Mouse (Mus musculus) kidney, postnatal 0 days (tissue): ENCODE measurements at regions not wholly inside any gene's neighbourhood (a gene's known extent, or its start where the extent isn't known, plus 50 kb on each side); places are given as distances from the start of the nearest gene placed in this dataset.
"Not testable (repeated sequence)": the region's sequence is repeated elsewhere in the genome, so short reads cannot be mapped to it uniquely, and the experiment has no call there.

Experiments used
- ATAC-seq: fragments of 200-750 bp; cut with Nextera tagmentation; replicated peaks from 2 replicates; pipeline ENCODE4 v1.8.0; 2017; ENCODE audit warnings: low read depth, moderate number of reproducible peaks, moderate TSS enrichment, moderate library complexity; ENCODE audit not compliant: low FRiP score
- DNase-seq: peaks from one replicate; pipeline ENCODE4 v3.0.0-alpha.2; 2016; ENCODE audit warnings: low spot score
- H3K27ac ChIP-seq: fragments of 300-500 bp; sonication (generic); 2 replicates; pipeline ENCODE4 v1.5.1; 2014; ENCODE audit warnings: mild to moderate bottlenecking
- H3K27me3 ChIP-seq: fragments of 300-500 bp; sonication (generic); 2 replicates; pipeline ENCODE4 v1.6.1; 2014; ENCODE audit warnings: low read length, mixed read lengths; ENCODE audit not compliant: insufficient read depth
- H3K36me3 ChIP-seq: fragments of 300-500 bp; sonication (generic); 2 replicates; pipeline ENCODE4 v1.6.1; 2014; ENCODE audit warnings: low read length, mixed read lengths; ENCODE audit not compliant: insufficient read depth
- H3K4me1 ChIP-seq: fragments of 300-500 bp; sonication (generic); replicated peaks from 2 replicates; pipeline ENCODE4 v1.6.1; 2014; ENCODE audit warnings: antibody characterized with exemption, low read length, mixed read lengths; ENCODE audit not compliant: insufficient read depth
- H3K4me2 ChIP-seq: fragments of 300-500 bp; sonication (generic); 2 replicates; pipeline ENCODE4 v1.6.1; 2014; ENCODE audit warnings: mild to moderate bottlenecking, low read length, moderate library complexity, mixed read lengths
- H3K4me3 ChIP-seq: fragments of 300-500 bp; sonication (generic); replicated peaks from 2 replicates; pipeline ENCODE4 v1.5.1; 2014; ENCODE audit warnings: low read depth, low read length
- H3K9ac ChIP-seq: fragments of 300-500 bp; sonication (generic); 2 replicates; pipeline ENCODE4 v1.6.1; 2014; ENCODE audit warnings: low read depth, low read length
- H3K9me3 ChIP-seq: fragments of 300-500 bp; sonication (generic); replicated peaks from 2 replicates; pipeline ENCODE4 v1.6.1; 2016; ENCODE audit warnings: low read length, inconsistent platforms, mixed read lengths
- CTCF ChIP-seq: IDR thresholded peaks from 2 replicates; pipeline ENCODE4 v1.5.1; 2016; ENCODE audit warnings: antibody characterized with exemption, low read depth, mild to moderate bottlenecking, moderate library complexity
- WGBS: fragments of 180-500 bp; shearing (Covaris S2); extraction: QIAGEN DNeasy Blood & Tissue Kit; methylation state at CpG from one replicate; pipeline ENCODE4 v1.1.7; 2014; 5-methylcytosine and 5-hydroxymethylcytosine counted together

DNA sequence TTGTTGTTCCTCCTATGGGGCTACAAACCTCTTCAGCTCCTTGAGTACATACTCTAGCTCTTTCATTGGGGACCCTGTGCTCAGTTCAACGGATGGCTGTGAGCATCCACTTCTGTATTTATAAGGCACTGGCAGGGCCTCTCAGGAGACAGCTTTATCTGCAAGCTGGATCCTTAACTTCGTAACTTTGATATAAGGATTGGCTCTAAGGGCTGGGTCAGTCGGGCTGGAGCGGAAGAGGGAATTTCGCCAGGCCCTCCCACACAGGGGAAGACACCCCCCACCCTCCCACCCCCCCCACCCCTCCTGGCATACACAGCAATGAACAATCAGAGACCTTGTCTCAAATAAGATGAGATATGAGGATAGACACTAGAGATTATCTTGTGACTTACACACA lies 304.3 kb upstream of the Chordc1 start:
- Histone ChIP-seq H3K36me3 (no peaks in the 10 kb centered on the region), H3K4me3 (no peak overlapping the region), H3K9me3 (no peaks in the 10 kb centered on the region), H3K4me1 (no peaks in the 10 kb centered on the region), H3K27me3 (no peaks in the 10 kb centered on the region), H3K9ac (no peak overlapping the region), H3K27ac (no peak overlapping the region), H3K4me2 (no peak overlapping the region)
- WGBS = 72% methylated on average over 5 of the region's 5 CpGs
- TF ChIP-seq CTCF = no peak
- ATAC-seq (no peak), DNase-seq (peak; percentile 49)

DNA sequence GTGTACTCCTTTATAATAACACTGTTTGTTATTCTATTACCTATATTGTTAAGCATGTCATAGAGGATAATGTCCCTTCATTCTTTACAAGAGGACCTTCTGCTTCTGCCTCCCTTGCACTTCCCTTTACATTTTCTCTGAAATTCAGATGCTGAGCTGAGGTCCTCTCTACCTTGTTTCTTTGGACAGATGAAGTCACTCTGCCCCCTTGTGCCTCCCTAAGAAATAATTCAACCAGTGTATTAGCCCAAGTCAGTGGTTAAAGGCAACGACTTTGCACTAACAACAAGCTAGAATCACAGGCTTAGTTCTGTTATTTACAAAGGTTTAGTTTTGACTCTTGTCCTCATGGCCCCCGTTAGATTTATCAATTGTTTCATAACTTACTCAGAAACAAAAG lies 289.4 kb upstream of the Chordc1 start:
- Histone ChIP-seq H3K36me3 (no peaks in the 10 kb centered on the region), H3K4me2 (no peak overlapping the region), H3K4me3 (no peak overlapping the region), H3K27ac (no peak overlapping the region), H3K9me3 (no peaks in the 10 kb centered on the region), H3K4me1 (no peaks in the 10 kb centered on the region), H3K9ac (no peak overlapping the region), H3K27me3 (no peaks in the 10 kb centered on the region)
- DNase-seq = peak; percentile 49
- ATAC-seq = no peak
- WGBS = 45% methylated on average over 2 of the region's 2 CpGs
- TF ChIP-seq CTCF = peak; percentile 66

DNA sequence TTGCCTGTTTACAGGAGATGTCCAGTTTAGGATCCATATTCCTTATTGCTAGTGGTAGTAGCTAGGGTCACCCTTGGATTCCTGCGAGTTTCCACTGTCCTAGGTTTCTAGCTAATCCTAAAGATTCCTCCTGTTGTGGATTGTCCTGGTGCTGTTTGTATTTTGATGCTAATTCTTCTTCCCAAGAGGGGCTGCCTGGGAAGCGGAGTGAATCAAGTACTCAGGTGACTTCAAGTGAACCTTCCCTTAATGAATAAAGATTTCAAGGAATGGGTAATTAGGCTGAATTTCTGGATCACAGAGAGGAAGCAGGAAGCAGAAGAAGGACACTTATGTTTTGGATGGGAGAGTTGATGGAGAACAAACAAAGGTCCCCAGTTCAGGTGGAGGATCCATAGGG lies 250.6 kb upstream of the Chordc1 start:
- no peaks in the 10 kb centered on the region for H3K36me3 ChIP-seq
- no peaks in the 10 kb centered on the region for H3K27me3 ChIP-seq
- no peaks in the 10 kb centered on the region for H3K4me1 ChIP-seq
- no peak overlapping the region for H3K4me3 ChIP-seq
- ATAC-seq (no peak), DNase-seq (no peak)
- no peaks in the 10 kb centered on the region for H3K9me3 ChIP-seq
- TF ChIP-seq CTCF = no peak
- no peak overlapping the region for H3K9ac ChIP-seq
- H3K27ac ChIP-seq = no peak overlapping the region
- H3K4me2 ChIP-seq = no peak overlapping the region
- 61% methylated on average over 2 of the region's 2 CpGs for WGBS

DNA sequence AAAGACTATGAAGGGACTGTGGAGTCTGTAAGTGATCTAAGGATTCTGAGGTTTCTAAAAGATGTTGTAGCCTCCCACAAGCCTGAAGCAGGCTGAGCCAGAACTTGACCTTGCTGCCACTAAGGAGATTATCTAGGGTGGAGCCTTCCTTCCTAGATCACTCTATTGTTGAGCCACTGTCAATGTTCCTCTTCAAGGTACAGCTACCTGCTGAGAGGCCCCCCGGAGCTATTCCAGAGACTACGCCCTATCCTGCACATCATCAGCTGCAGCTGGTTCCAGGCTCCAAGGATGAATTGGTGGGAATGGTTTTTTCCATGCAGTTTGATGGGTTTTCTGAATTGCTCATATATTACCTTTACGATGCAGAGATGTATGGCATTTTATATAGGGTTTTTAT lies 249.3 kb upstream of the Chordc1 start:
- WGBS = 91% methylated on average over 3 of the region's 3 CpGs
- not testable (repeated sequence) for H3K4me1 ChIP-seq, H3K9me3 ChIP-seq, H3K27me3 ChIP-seq, H3K4me2 ChIP-seq, H3K27ac ChIP-seq, ATAC-seq, DNase-seq, H3K9ac ChIP-seq, H3K4me3 ChIP-seq, H3K36me3 ChIP-seq

DNA sequence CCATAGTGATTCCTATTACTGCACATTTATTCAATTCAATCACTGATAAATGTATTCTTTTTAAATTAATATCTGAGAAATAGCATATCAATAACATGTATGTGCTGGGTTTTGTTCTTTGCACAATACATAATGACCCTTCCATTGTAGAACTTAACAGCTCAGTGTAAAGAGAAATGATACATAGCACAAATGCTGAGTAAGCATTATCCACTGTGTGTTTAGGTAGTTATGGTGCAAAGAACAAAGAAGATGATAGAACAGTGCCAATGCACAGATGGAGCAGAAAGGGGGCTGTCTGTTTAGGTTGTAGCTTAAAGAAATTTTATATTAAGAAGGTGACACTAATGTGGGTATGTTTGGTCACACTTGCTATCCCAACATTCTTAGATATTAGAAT lies 215.0 kb upstream of the Chordc1 start:
- no peak overlapping the region for H3K4me3 ChIP-seq

DNA sequence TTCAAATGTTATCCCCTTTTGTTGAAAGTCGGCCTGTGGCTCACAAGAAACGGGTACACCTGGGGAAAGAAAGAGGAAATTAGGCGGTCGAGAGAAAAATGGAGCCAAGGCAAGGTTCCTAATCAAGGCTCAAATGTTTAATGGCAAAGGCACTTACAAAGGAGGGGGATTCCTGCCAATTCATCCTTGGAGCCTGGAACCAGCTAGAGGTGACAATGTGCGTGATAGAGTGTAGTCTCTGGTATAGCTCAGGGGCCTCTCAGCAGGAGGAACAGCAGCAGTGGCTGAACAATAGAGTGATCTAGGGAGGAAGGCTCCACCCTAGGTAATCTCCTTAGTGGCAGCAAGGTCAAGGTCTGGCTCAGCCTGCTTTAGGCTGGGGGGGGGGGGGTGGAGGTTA lies 213.5 kb upstream of the Chordc1 start:
- H3K4me3 ChIP-seq, DNase-seq, H3K9ac ChIP-seq, H3K9me3 ChIP-seq, H3K4me2 ChIP-seq, H3K36me3 ChIP-seq, H3K27me3 ChIP-seq, ATAC-seq, H3K4me1 ChIP-seq, H3K27ac ChIP-seq: not testable (repeated sequence)
- 89% methylated on average over 5 of the region's 5 CpGs for WGBS

More for the DNA sequence above, 215.0 kb upstream of the Chordc1 start:
- ATAC-seq (no peak), DNase-seq (no peak)
- Histone ChIP-seq H3K36me3 (no peaks in the 10 kb centered on the region), H3K4me2 (no peak overlapping the region), H3K27ac (no peak overlapping the region), H3K4me1 (no peaks in the 10 kb centered on the region), H3K27me3 (no peaks in the 10 kb centered on the region), H3K9me3 (no peaks in the 10 kb centered on the region), H3K9ac (no peak overlapping the region)
- TF ChIP-seq CTCF = no peak

DNA sequence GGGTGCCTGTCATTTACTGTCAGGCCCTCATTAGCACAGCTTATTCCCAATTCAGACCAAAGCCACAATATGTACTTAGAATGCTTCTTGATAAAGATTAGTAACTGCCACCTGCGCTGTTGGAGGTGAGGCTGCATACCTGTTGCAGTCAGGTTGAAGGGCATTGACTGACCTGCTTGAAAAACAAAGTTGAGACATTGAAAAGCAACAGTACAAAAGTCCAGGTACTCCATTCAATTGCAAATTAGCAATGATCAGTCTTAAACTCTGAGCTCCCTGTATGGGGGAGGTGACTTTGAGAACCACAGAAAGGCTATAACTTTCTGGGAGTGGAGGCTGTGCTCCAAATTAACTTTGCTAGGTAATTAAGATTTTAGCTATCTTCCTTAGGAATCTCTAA lies 212.8 kb upstream of the Chordc1 start:
- not testable (repeated sequence) for DNase-seq, H3K9me3 ChIP-seq, H3K4me2 ChIP-seq, H3K9ac ChIP-seq, H3K27me3 ChIP-seq, H3K4me3 ChIP-seq, H3K4me1 ChIP-seq, ATAC-seq, H3K36me3 ChIP-seq, H3K27ac ChIP-seq
- 78% methylated on average over 1 of the region's 1 CpGs for WGBS
